Mouse (Mus musculus): ENCODE data around the gene Tmem270. TPM values are rescaled to one million over a fixed set of nuclear protein-coding genes. Genes with fewer than 3 reads are reported as not detected.

Tmem270 gene
- polyA plus RNA-seq, 1 experiment from 2014 or later, result not detected

- Histone ChIP-seq H3K4me1 (replicated peaks) (peaks cover 8% of the 10 kb centered on the region), H3K9me3 (no peaks in the 10 kb centered on the region), H3K27me3 (no peaks in the 10 kb centered on the region), H3K36me3 (no peaks in the 10 kb centered on the region), H3K27ac (replicated peaks) (no peak overlapping the region), H3K4me3 (no peak overlapping the region), H3K4me2 (no peak overlapping the region), H3K9ac (no peak overlapping the region)
- WGBS, result 86% methylated on average over 8 of the region's 8 CpGs
- ATAC-seq (ENCODE audit: low FRiP score, low read depth), result no peak
These were observed 33.5 kb downstream of the Tmem270 start for GRCm38 (mm10) chr5:134873034-134873433.

GRCm38 (mm10) chr5:134872597-134872996 is 33.9 kb downstream of the Tmem270 start:
- Histone ChIP-seq H3K4me1 (replicated peaks) (peaks cover 8% of the 10 kb centered on the region), H3K27me3 (no peaks in the 10 kb centered on the region), H3K4me2 (no peak overlapping the region), H3K27ac (replicated peaks) (no peak overlapping the region), H3K4me3 (no peak overlapping the region), H3K9ac (no peak overlapping the region), H3K9me3 (no peaks in the 10 kb centered on the region), H3K36me3 (no peaks in the 10 kb centered on the region)
- ATAC-seq (ENCODE audit: low FRiP score, low read depth), result no peak
- WGBS, result 67% methylated on average over 5 of the region's 5 CpGs

GRCm38 (mm10) chr5:134868506-134868905 is 38.0 kb downstream of the Tmem270 start:
- 92% methylated on average over 5 of the region's 5 CpGs for WGBS
- ATAC-seq (ENCODE audit: low FRiP score, low read depth), result no peak

GRCm38 (mm10) chr5:134867320-134868144 is 39.0 kb downstream of the Tmem270 start:
- Histone ChIP-seq H3K9me3 (no peaks in the 10 kb centered on the region), H3K36me3 (no peaks in the 10 kb centered on the region), H3K4me3 (no peak overlapping the region), H3K9ac (no peak overlapping the region), H3K4me2 (no peak overlapping the region), H3K4me1 (replicated peaks) (no peaks in the 10 kb centered on the region; the same call in 1 of the 2 replicates), H3K27ac (replicated peaks) (no peak overlapping the region), H3K27me3 (no peaks in the 10 kb centered on the region)
- no peak for ATAC-seq (ENCODE audit: low FRiP score, low read depth)
- WGBS, result 66% methylated on average over 18 of the region's 18 CpGs

More at GRCm38 (mm10) chr5:134868506-134868905, 38.0 kb downstream of the Tmem270 start:
- no peak overlapping the region for H3K4me3 ChIP-seq
- no peaks in the 10 kb centered on the region for H3K9me3 ChIP-seq
- H3K36me3 ChIP-seq, result no peaks in the 10 kb centered on the region
- no peak overlapping the region for H3K27ac ChIP-seq (replicated peaks)
- H3K27me3 ChIP-seq, result no peaks in the 10 kb centered on the region
- no peak overlapping the region for H3K9ac ChIP-seq
- H3K4me1 ChIP-seq (replicated peaks), result no peaks in the 10 kb centered on the region; the same call in 1 of the 2 replicates
- no peak overlapping the region for H3K4me2 ChIP-seq

GRCm38 (mm10) chr5:134865158-134865557 is 41.4 kb downstream of the Tmem270 start:
- Histone ChIP-seq H3K36me3 (no peaks in the 10 kb centered on the region), H3K4me3 (no peak overlapping the region), H3K27me3 (no peaks in the 10 kb centered on the region), H3K9ac (no peak overlapping the region), H3K27ac (replicated peaks) (no peak overlapping the region), H3K4me2 (no peak overlapping the region), H3K9me3 (no peaks in the 10 kb centered on the region), H3K4me1 (replicated peaks) (no peaks in the 10 kb centered on the region; the same call in 1 of the 2 replicates)
- WGBS, result 59% methylated on average over 8 of the region's 8 CpGs
- ATAC-seq (ENCODE audit: low FRiP score, low read depth), result no peak

- Histone ChIP-seq H3K4me2 (no peak overlapping the region), H3K9me3 (no peaks in the 10 kb centered on the region), H3K9ac (no peak overlapping the region), H3K27ac (replicated peaks) (no peak overlapping the region), H3K4me3 (no peak overlapping the region), H3K36me3 (no peaks in the 10 kb centered on the region), H3K27me3 (no peaks in the 10 kb centered on the region), H3K4me1 (replicated peaks) (no peaks in the 10 kb centered on the region)
- 78% methylated on average over 16 of the region's 16 CpGs for WGBS
- 0 out of 2 replicates have a peak, but pooled peaks have one; percentile 6 for ATAC-seq (ENCODE audit: low FRiP score, low read depth)
These were observed 44.5 kb downstream of the Tmem270 start for GRCm38 (mm10) chr5:134861902-134862497.

- Histone ChIP-seq H3K9me3 (no peaks in the 10 kb centered on the region), H3K27ac (replicated peaks) (no peak overlapping the region), H3K36me3 (no peaks in the 10 kb centered on the region), H3K27me3 (no peaks in the 10 kb centered on the region), H3K9ac (no peak overlapping the region), H3K4me2 (no peak overlapping the region), H3K4me3 (no peak overlapping the region), H3K4me1 (replicated peaks) (no peaks in the 10 kb centered on the region)
- no peak for ATAC-seq (ENCODE audit: low FRiP score, low read depth)
- WGBS, result 86% methylated on average over 5 of the region's 5 CpGs
These were observed 47.3 kb downstream of the Tmem270 start for GRCm38 (mm10) chr5:134859193-134859592.

GRCm38 (mm10) chr5:134858378-134858777 is 48.2 kb downstream of the Tmem270 start:
- Histone ChIP-seq H3K9me3 (no peaks in the 10 kb centered on the region), H3K36me3 (no peaks in the 10 kb centered on the region), H3K27me3 (no peaks in the 10 kb centered on the region), H3K27ac (replicated peaks) (no peak overlapping the region), H3K4me2 (no peak overlapping the region), H3K4me1 (replicated peaks) (no peaks in the 10 kb centered on the region), H3K4me3 (no peak overlapping the region), H3K9ac (no peak overlapping the region)
- no peak for ATAC-seq (ENCODE audit: low FRiP score, low read depth)
- WGBS, result 85% methylated on average over 10 of the region's 10 CpGs

- no peaks in the 10 kb centered on the region for H3K9me3 ChIP-seq
- H3K4me1 ChIP-seq (replicated peaks), result no peaks in the 10 kb centered on the region
- no peaks in the 10 kb centered on the region for H3K36me3 ChIP-seq
- H3K9ac ChIP-seq, result no peak overlapping the region
- no peak overlapping the region for H3K4me2 ChIP-seq
- no peak overlapping the region for H3K4me3 ChIP-seq
- ATAC-seq (ENCODE audit: low FRiP score, low read depth), result no peak
- H3K27me3 ChIP-seq, result no peaks in the 10 kb centered on the region
- no peak overlapping the region for H3K27ac ChIP-seq (replicated peaks)
- whole genome bisulfite sequencing, result 94% methylated on average over 5 of the region's 5 CpGs
These were observed 53.7 kb downstream of the Tmem270 start for GRCm38 (mm10) chr5:134852873-134853272.

Other genes starting within 250 kb of the Tmem270 start
- gene Limk1, start 218.1 kb downstream of the Tmem270 start, polyA plus RNA-seq (2015; fragmentation: Nextera tagmentation; extraction: Ambion mirVana), result 23.0 and 25.8 TPM in 2 replicates
- gene Eln, start 159.4 kb downstream of the Tmem270 start, polyA plus RNA-seq (2015; fragmentation: Nextera tagmentation; extraction: Ambion mirVana), result 21.0 and 24.5 TPM in 2 replicates
- 0.23 TPM in 1 of 2 replicates, not detected in the other for gene Cldn13, start 8.8 kb upstream of the Tmem270 start, polyA plus RNA-seq (2015; fragmentation: Nextera tagmentation; extraction: Ambion mirVana)
- gene Mettl27, start 25.6 kb upstream of the Tmem270 start, polyA plus RNA-seq (2015; fragmentation: Nextera tagmentation; extraction: Ambion mirVana), result 6.5 and 6.8 TPM in 2 replicates
- gene Cldn4, start 40.2 kb upstream of the Tmem270 start, polyA plus RNA-seq (2015; fragmentation: Nextera tagmentation; extraction: Ambion mirVana), result 0.10 TPM in 1 of 2 replicates, not detected in the other
- gene Cldn3, start 79.5 kb upstream of the Tmem270 start, polyA plus RNA-seq (2015; fragmentation: Nextera tagmentation; extraction: Ambion mirVana), result 2.2 and 2.8 TPM in 2 replicates
- 68.1 and 68.3 TPM in 2 replicates for gene Abhd11, start 102.4 kb upstream of the Tmem270 start, polyA plus RNA-seq (2015; fragmentation: Nextera tagmentation; extraction: Ambion mirVana)
- gene Stx1a, start 116.7 kb upstream of the Tmem270 start, polyA plus RNA-seq (2015; fragmentation: Nextera tagmentation; extraction: Ambion mirVana), result 127 and 145 TPM in 2 replicates
- gene Dnajc30, start 157.5 kb upstream of the Tmem270 start, polyA plus RNA-seq (2015; fragmentation: Nextera tagmentation; extraction: Ambion mirVana), result 41.1 and 42.9 TPM in 2 replicates
- gene Bud23, start 158.2 kb upstream of the Tmem270 start, polyA plus RNA-seq (2015; fragmentation: Nextera tagmentation; extraction: Ambion mirVana), result 76.3 and 80.3 TPM in 2 replicates
- 37.3 and 43.0 TPM in 2 replicates for gene Vps37d, start 171.5 kb upstream of the Tmem270 start, polyA plus RNA-seq (2015; fragmentation: Nextera tagmentation; extraction: Ambion mirVana)
- gene Mlxipl, start 183.2 kb upstream of the Tmem270 start, polyA plus RNA-seq (2015; fragmentation: Nextera tagmentation; extraction: Ambion mirVana), result 0.97 and 1.6 TPM in 2 replicates
- 13.9 and 16.0 TPM in 2 replicates for gene Tbl2, start 242.9 kb upstream of the Tmem270 start, polyA plus RNA-seq (2015; fragmentation: Nextera tagmentation; extraction: Ambion mirVana)

Measured in hindbrain, embryonic 15.5 days (tissue).